Mouse (Mus musculus): Measurements from ENCODE around the gene Zmynd12. TPM values are rescaled to one million over a fixed set of nuclear protein-coding genes. Genes with fewer than 3 reads are reported as not detected.

The Zmynd12 gene
- total and polyA plus RNA-seq, 3 experiments = 0.25 to 0.75 (median 0.53) TPM

GRCm38 (mm10) chr4:119412791-119413190 lies 9.8 kb upstream of the Zmynd12 start:
- Histone ChIP-seq H3K27ac (ENCODE audit: insufficient read depth, low read depth) (no peak overlapping the region), H3K79me2 (replicated peaks; ENCODE audit: control insufficient read depth, extremely low read depth, insufficient read depth, poor library complexity, severe bottlenecking) (no peaks in the 10 kb centered on the region), H3K4me3 (replicated peaks in 1 of 3; ENCODE audit: low read depth in 2 of 3, low read length in 2 of 3, poor library complexity in 1 of 3) (no peak overlapping the region), H3K36me3 (replicated peaks in 1 of 2; ENCODE audit: control insufficient read depth in 1 of 2, insufficient read depth in 1 of 2, low read length in 1 of 2) (peaks cover 0 to under 1% of the 10 kb centered on the region in 2 experiments), H3K9me3 (replicated peaks; ENCODE audit: low read length) (peaks cover 3% of the 10 kb centered on the region), H3K27me3 (replicated peaks) (no peaks in the 10 kb centered on the region), H3K4me1 (ENCODE audit: control insufficient read depth in 1 of 2, insufficient read depth in 2 of 2) (peaks cover 0 to 13% of the 10 kb centered on the region in 2 experiments; a peak in 2 of 4 replicates), H3K9ac (ENCODE audit: insufficient read depth, low read depth) (no peak overlapping the region), H3K4me2 (ENCODE audit: insufficient read depth, low read depth, poor library complexity, severe bottlenecking) (no peak overlapping the region)
- dilution Hi-C loops (cut with MboI; ENCODE audit: extremely low pct_ligation_motif_present, extremely low pct_unique_long_range_greater_than_20kb, low sequenced_read_pairs) = no loop called here
- DNase-seq (ENCODE audit: extremely low read depth) = no peak
- TF ChIP-seq NRF1 (IDR thresholded peaks at IDR 0.05; ENCODE audit: low read depth, low read length) (no peak), UBTF (IDR thresholded peaks at IDR 0.05; ENCODE audit: low read depth, low read length) (no peak), USF1 (IDR thresholded peaks at IDR 0.05; ENCODE audit: low read depth, low read length) (no peak), ZKSCAN1 (IDR thresholded peaks at IDR 0.05; ENCODE audit: borderline replicate concordance, low read depth, low read length) (no peak), BHLHE40 (IDR thresholded peaks at IDR 0.05; ENCODE audit: low read depth, low read length) (no peak), HCFC1 (IDR thresholded peaks at IDR 0.05; ENCODE audit: low read depth, low read length) (no peak), MAX (IDR thresholded peaks at IDR 0.05; ENCODE audit: low read length) (no peak), ZC3H11A (IDR thresholded peaks at IDR 0.05; ENCODE audit: low read depth, low read length) (no peak), RAD21 (IDR thresholded peaks at IDR 0.05; ENCODE audit: low read depth, low read length) (no peak), JUN (IDR thresholded peaks at IDR 0.05; ENCODE audit: insufficient read depth, low read depth, low read length) (no peak), EP300 (IDR thresholded peaks at IDR 0.05; ENCODE audit: low read length) (no peak), KAT2A (IDR thresholded peaks at IDR 0.05; ENCODE audit: insufficient replicate concordance, low read length) (no peak), CTCF (conservative IDR thresholded peaks at IDR 0.05 in 1 of 2, IDR thresholded peaks at IDR 0.05 in 1 of 2; ENCODE audit: low read depth in 2 of 2, low read length in 2 of 2) (no peak), MAFK (IDR thresholded peaks at IDR 0.05; ENCODE audit: insufficient replicate concordance, low read length) (no peak), MEF2A (IDR thresholded peaks at IDR 0.05; ENCODE audit: borderline replicate concordance, low read depth, low read length) (no peak), ETS1 (conservative IDR thresholded peaks at IDR 0.05; ENCODE audit: low read depth, low read length) (no peak), JUND (conservative IDR thresholded peaks at IDR 0.05; ENCODE audit: low read depth, low read length) (no peak)
- in situ Hi-C loops (cut with MboI; ENCODE audit: low pct_ligation_motif_present, low pct_unique_long_range_greater_than_20kb, low sequenced_read_pairs) = no loop called here

GRCm38 (mm10) chr4:119415072-119415753 lies 7.4 kb upstream of the Zmynd12 start, which contains the start of gene Ccdc30:
TSS of gene Ccdc30 (minus strand) at chr4:119415521.
- no peaks in the 10 kb centered on the region for H3K27me3 ChIP-seq (replicated peaks)
- TF ChIP-seq TBP (conservative IDR thresholded peaks at IDR 0.05; ENCODE audit: low read depth, low read length) = no peak
- peak; percentile 98 for TF ChIP-seq MXI1 (IDR thresholded peaks at IDR 0.05; ENCODE audit: low read depth, low read length)
- no peak for TF ChIP-seq JUND (conservative IDR thresholded peaks at IDR 0.05; ENCODE audit: low read depth, low read length)
- TF ChIP-seq HCFC1 (IDR thresholded peaks at IDR 0.05; ENCODE audit: low read depth, low read length) = peak; percentile 62
- TF ChIP-seq SIN3A (IDR thresholded peaks at IDR 0.05; ENCODE audit: low read length) = peak; percentile 99; the same call in 1 of the 2 replicates
- TF ChIP-seq TCF12 (IDR thresholded peaks at IDR 0.05; ENCODE audit: low read depth, low read length) = no peak
- TF ChIP-seq ELF1 (IDR thresholded peaks at IDR 0.05; ENCODE audit: low read depth, low read length) = peak; percentile 75
- peak; percentile 89 for TF ChIP-seq NRF1 (IDR thresholded peaks at IDR 0.05; ENCODE audit: low read depth, low read length)
- H3K9me3 ChIP-seq (replicated peaks; ENCODE audit: low read length) = no peaks in the 10 kb centered on the region
- DNase-seq (ENCODE audit: extremely low read depth) = peak; percentile 77
- no peaks in the 10 kb centered on the region for H3K79me2 ChIP-seq (replicated peaks; ENCODE audit: control insufficient read depth, extremely low read depth, insufficient read depth, poor library complexity, severe bottlenecking)
- peak within 1 kb of the TSS; percentile 42 to 72 (median 54) for H3K4me3 ChIP-seq (replicated peaks in 1 of 3; ENCODE audit: low read depth in 2 of 3, low read length in 2 of 3, poor library complexity in 1 of 3)
- in situ Hi-C loops (cut with MboI; ENCODE audit: low pct_ligation_motif_present, low pct_unique_long_range_greater_than_20kb, low sequenced_read_pairs) (no loop called here), dilution Hi-C loops (cut with MboI; ENCODE audit: extremely low pct_ligation_motif_present, extremely low pct_unique_long_range_greater_than_20kb, low sequenced_read_pairs) (no loop called here)
- H3K4me1 ChIP-seq (ENCODE audit: control insufficient read depth in 1 of 2, insufficient read depth in 2 of 2) = peaks cover 0 to 14% of the 10 kb centered on the region in 2 experiments; a peak in 2 of 4 replicates
- peaks cover 0 to 10% of the 10 kb centered on the region in 2 experiments for H3K36me3 ChIP-seq (replicated peaks in 1 of 2; ENCODE audit: control insufficient read depth in 1 of 2, insufficient read depth in 1 of 2, low read length in 1 of 2)
- peak within 1 kb of the TSS; percentile 10; the same call in 1 of the 2 replicates for H3K9ac ChIP-seq (ENCODE audit: insufficient read depth, low read depth)
- H3K27ac ChIP-seq (ENCODE audit: insufficient read depth, low read depth) = no peak within 1 kb of the TSS
- H3K4me2 ChIP-seq (ENCODE audit: insufficient read depth, low read depth, poor library complexity, severe bottlenecking) = peak within 1 kb of the TSS; percentile 93

Data from CH12.LX (cell line).